Mouse (Mus musculus) 3134 (cell line): ENCODE results near the gene Nid2.

Experiments used
- DNase-seq: peaks from one replicate; pipeline ENCODE4 v3.0.0-alpha.2; 2011; ENCODE audit warnings: low spot score; ENCODE audit not compliant: insufficient read length; ENCODE audit errors: extremely low read depth

Nid2 gene

GRCm38 (mm10) chr14:19740147-19740738, 10.8 kb upstream of the Nid2 start:
- DNase-seq, result no peak

GRCm38 (mm10) chr14:19744876-19745275, 6.2 kb upstream of the Nid2 start:
- no peak for DNase-seq

GRCm38 (mm10) chr14:19746232-19746631, 4.8 kb upstream of the Nid2 start:
- DNase-seq, result no peak

GRCm38 (mm10) chr14:19746731-19747130, 4.3 kb upstream of the Nid2 start:
- no peak for DNase-seq

- DNase-seq, result no peak
Observed at GRCm38 (mm10) chr14:19749743-19750142, 1.3 kb upstream of the Nid2 start.

GRCm38 (mm10) chr14:19750411-19751024, 547 bp upstream of the Nid2 start:
- DNase-seq, result no peak

GRCm38 (mm10) chr14:19752276-19752675, 1.2 kb downstream of the Nid2 start:
- no peak for DNase-seq

- DNase-seq, result no peak
Observed at GRCm38 (mm10) chr14:19759277-19760193, 8.5 kb downstream of the Nid2 start.

- no peak for DNase-seq
Observed at GRCm38 (mm10) chr14:19760721-19761120, 9.7 kb downstream of the Nid2 start.

- no peak for DNase-seq
Observed at GRCm38 (mm10) chr14:19762014-19762413, 10.9 kb downstream of the Nid2 start.

- no peak for DNase-seq
Observed at GRCm38 (mm10) chr14:19763527-19763926, 12.5 kb downstream of the Nid2 start.

GRCm38 (mm10) chr14:19764331-19764730, 13.3 kb downstream of the Nid2 start:
- no peak for DNase-seq

GRCm38 (mm10) chr14:19765539-19766379, 14.7 kb downstream of the Nid2 start:
- DNase-seq, result no peak

GRCm38 (mm10) chr14:19766380-19766649, 15.2 kb downstream of the Nid2 start:
- no peak for DNase-seq

GRCm38 (mm10) chr14:19768648-19769047, 17.6 kb downstream of the Nid2 start:
- DNase-seq, result no peak

- no peak for DNase-seq
Observed at GRCm38 (mm10) chr14:19769441-19770200, 18.6 kb downstream of the Nid2 start.

- no peak for DNase-seq
Observed at GRCm38 (mm10) chr14:19771173-19771572, 20.1 kb downstream of the Nid2 start.

GRCm38 (mm10) chr14:19774036-19774628, 23.1 kb downstream of the Nid2 start:
- no peak for DNase-seq

- no peak for DNase-seq
Observed at GRCm38 (mm10) chr14:19775491-19775890, 24.4 kb downstream of the Nid2 start.

- DNase-seq, result no peak
Observed at GRCm38 (mm10) chr14:19776179-19776578, 25.1 kb downstream of the Nid2 start.
